Comparison of ENCODE assay signal across 14 mouse cellular contexts in genomic region chr10:88510503-88511271, GRCm38 (mm10). TPM values are rescaled to one million over a fixed set of nuclear protein-coding genes. Genes with fewer than 3 reads are reported as not detected.
A peak's percentile ranks its signal among the peaks of the same experiment; 100 is the strongest.
DNase-seq lines count a peak whose midpoint lies in the region; ATAC-seq and TF ChIP-seq lines count a peak whose summit lies in the region.
"Had no signal": no experiment of that assay in that cellular context is flagged by ENCODE, and none has a peak within 500 bp of the region (broad histone marks: within the 10 kb centered on the region; RNA-seq: fewer than 3 reads in every experiment).

No protein-coding gene starts in this region.

- intact Hi-C loops in heart, postnatal 36 days (cut with DNase I) = no loop called here

- no peak overlapping the region for H3K27ac ChIP-seq in liver, embryonic 11.5 days (ENCODE audit: low read depth, low read length)
- H3K27ac ChIP-seq: hindbrain, embryonic 13.5 days; left cerebral cortex, adult 2 months; macrophage; neural tube, embryonic 13.5 days had no signal

- no peaks in the 10 kb centered on the region for H3K36me3 ChIP-seq in liver, embryonic 11.5 days (ENCODE audit: control insufficient read depth, insufficient read depth, low read length)
- H3K36me3 ChIP-seq: hindbrain, embryonic 13.5 days; neural tube, embryonic 13.5 days had no signal

- no peaks in the 10 kb centered on the region for H3K27me3 ChIP-seq in liver, embryonic 11.5 days (replicated peaks; ENCODE audit: control insufficient read depth, insufficient read depth, low read length)
- H3K27me3 ChIP-seq: hindbrain, embryonic 13.5 days; neural tube, embryonic 13.5 days had no signal

- no peak overlapping the region for H3K4me3 ChIP-seq in lung, adult 2 months (replicated peaks; ENCODE audit: extremely low read depth, low read depth, low read length)
- H3K4me3 ChIP-seq in liver, embryonic 11.5 days (ENCODE audit: low read depth, low read length) = no peak overlapping the region
- H3K4me3 ChIP-seq: hindbrain, embryonic 13.5 days; left cerebral cortex, adult 2 months; neural tube, embryonic 13.5 days had no signal

- no peaks in the 10 kb centered on the region for H3K4me1 ChIP-seq in lung, adult 2 months (ENCODE audit: control insufficient read depth, insufficient read depth, low read length)
- no peaks in the 10 kb centered on the region for H3K4me1 ChIP-seq in liver, embryonic 11.5 days (replicated peaks; ENCODE audit: control insufficient read depth, insufficient read depth, low read length)
- H3K4me1 ChIP-seq: hindbrain, embryonic 13.5 days; neural tube, embryonic 13.5 days had no signal

- TF ChIP-seq CTCF in lung, adult 2 months (IDR thresholded peaks at IDR 0.05; ENCODE audit: insufficient read depth, low read length) = no peak

- no peak for TF ChIP-seq POLR2A in lung, adult 2 months (IDR thresholded peaks at IDR 0.05; ENCODE audit: borderline replicate concordance, extremely low read depth, low read depth, low read length)

- ATAC-seq in liver, embryonic 11.5 days (replicated peaks; ENCODE audit: low FRiP score) = no peak
- ATAC-seq: activated CD4-positive, CD25-positive, alpha-beta regulatory T cell, adult 4 months had no signal

- H3K9me3 ChIP-seq in liver, embryonic 11.5 days (ENCODE audit: control insufficient read depth, low read length) = no peaks in the 10 kb centered on the region
- H3K9me3 ChIP-seq: hindbrain, embryonic 13.5 days; neural tube, embryonic 13.5 days had no signal

- 46% methylated on average over 12 of the region's 12 CpGs for WGBS in lung, adult 2 months
- WGBS in liver, embryonic 11.5 days = 79% methylated on average over 12 of the region's 12 CpGs

- DNase-seq in adipocyte (ENCODE audit: low spot score) = peak; percentile 77
- DNase-seq in heart, adult 11 months = peak; percentile 98
- DNase-seq in heart, postnatal 36 days = peak; percentile 31 to 50
- DNase-seq in lung, adult 2 months = peak; percentile 27
- no peak for DNase-seq in thymus, postnatal 14 days
- DNase-seq in liver, embryonic 11.5 days (ENCODE audit: low spot score) = no peak
- DNase-seq in testis, postnatal 10 days (ENCODE audit: low spot score) = no peak
- no peak for DNase-seq in retina, embryonic 14.5 days (ENCODE audit: low spot score)

- H3K9ac ChIP-seq in liver, embryonic 11.5 days (ENCODE audit: low read depth, low read length) = no peak overlapping the region
- H3K9ac ChIP-seq: hindbrain, embryonic 13.5 days; neural tube, embryonic 13.5 days had no signal

- no peak overlapping the region for H3K4me2 ChIP-seq in liver, embryonic 11.5 days
- H3K4me2 ChIP-seq: hindbrain, embryonic 13.5 days; neural tube, embryonic 13.5 days had no signal

RNA-seq across cellular contexts. Expression of gene Chpt1, which starts 6.8 kb away (rescaled TPM):
- total RNA-seq in heart, postnatal 36 days (2021) = 100 to 1,000 TPM; 321 to 351 TPM
- 73.3 and 92.1 TPM in 2 replicates for polyA plus RNA-seq in lung, adult 2 months (2012; rRNA removed)
- 11.5 and 12.0 TPM in 2 replicates for polyA plus RNA-seq in liver, embryonic 11.5 days (2014; fragmentation: Nextera tagmentation; extraction: Ambion mirVana)

RNA-seq across cellular contexts. Expression of gene Sycp3, which starts 51.3 kb away (rescaled TPM):
- under 1 TPM in 1 of 2 experiments, not detected in 1; 0.25 TPM for total RNA-seq in heart, postnatal 36 days (2021)
- not detected in 2 replicates for polyA plus RNA-seq in lung, adult 2 months (2012; rRNA removed)
- not detected in 2 replicates for polyA plus RNA-seq in liver, embryonic 11.5 days (2014; fragmentation: Nextera tagmentation; extraction: Ambion mirVana)
- polyA plus RNA-seq: activated CD4-positive, CD25-positive, alpha-beta regulatory T cell, adult 4 months; macrophage; neural tube, embryonic 13.5 days; spleen, adult 2 months had no signal

Comparison
In these comparisons a context has a peak if more than half of its experiments do, and no peak if none do; other contexts are left out.
1. DNase-seq: peak in adipocyte (single experiment), heart, adult 11 months (single experiment), heart, postnatal 36 days (2 of 2) and lung, adult 2 months (single experiment); none in thymus, postnatal 14 days (single experiment), liver, embryonic 11.5 days (single experiment), testis, postnatal 10 days (single experiment) and retina, embryonic 14.5 days (single experiment).